Mouse (Mus musculus) frontal cortex, postnatal 25 days (tissue): ENCODE data around the gene Tas1r2.

Experiments used
- DNase-seq, 2 experiments: peaks; one replicate each; pipeline ENCODE4 v3.0.0; 2022; ENCODE audit warnings: low spot score in 2 of 2

Gene Tas1r2

DNA sequence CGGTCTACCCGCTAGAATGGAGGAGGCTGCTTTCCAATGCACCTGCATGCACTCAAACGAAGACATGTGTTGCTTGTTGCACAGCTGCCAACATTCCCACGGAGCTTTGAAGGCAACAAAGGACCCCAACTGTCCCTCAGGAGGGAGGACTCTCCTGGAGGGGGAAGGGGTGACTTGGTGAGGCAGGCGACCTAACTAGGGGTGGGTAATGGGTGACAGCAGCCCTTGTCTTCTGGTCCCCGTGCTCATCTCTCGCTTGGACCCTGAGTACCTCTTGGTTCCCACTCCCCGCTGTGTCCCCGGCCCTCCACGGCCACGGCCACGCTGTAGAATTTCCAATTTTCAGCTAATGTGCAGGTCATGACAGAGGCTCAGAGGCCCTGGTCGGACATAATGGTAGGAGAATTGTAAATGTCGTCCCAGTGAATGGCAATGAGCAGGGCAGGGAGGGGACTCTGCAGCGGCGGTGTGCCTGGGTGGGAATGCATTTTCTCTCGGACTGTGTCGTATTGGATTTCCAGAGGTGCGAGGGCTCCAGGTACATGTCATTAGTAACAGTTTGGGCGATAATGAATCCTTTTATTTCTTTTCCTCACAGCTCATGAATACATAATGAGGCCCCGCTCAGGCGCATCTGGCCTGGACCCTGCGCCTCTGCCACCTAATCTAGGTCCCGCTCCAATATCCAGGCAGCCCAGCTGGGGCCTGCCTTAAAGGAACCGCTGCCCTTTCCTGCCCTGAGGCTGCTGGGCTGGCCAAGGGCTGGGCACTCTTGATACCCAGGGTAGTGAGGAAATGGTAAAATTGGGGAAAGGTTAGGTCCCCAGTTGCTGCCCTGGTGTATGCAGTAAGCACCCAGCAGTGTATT, 57.4 kb downstream of the Tas1r2 start:
- DNase-seq = no peak

DNA sequence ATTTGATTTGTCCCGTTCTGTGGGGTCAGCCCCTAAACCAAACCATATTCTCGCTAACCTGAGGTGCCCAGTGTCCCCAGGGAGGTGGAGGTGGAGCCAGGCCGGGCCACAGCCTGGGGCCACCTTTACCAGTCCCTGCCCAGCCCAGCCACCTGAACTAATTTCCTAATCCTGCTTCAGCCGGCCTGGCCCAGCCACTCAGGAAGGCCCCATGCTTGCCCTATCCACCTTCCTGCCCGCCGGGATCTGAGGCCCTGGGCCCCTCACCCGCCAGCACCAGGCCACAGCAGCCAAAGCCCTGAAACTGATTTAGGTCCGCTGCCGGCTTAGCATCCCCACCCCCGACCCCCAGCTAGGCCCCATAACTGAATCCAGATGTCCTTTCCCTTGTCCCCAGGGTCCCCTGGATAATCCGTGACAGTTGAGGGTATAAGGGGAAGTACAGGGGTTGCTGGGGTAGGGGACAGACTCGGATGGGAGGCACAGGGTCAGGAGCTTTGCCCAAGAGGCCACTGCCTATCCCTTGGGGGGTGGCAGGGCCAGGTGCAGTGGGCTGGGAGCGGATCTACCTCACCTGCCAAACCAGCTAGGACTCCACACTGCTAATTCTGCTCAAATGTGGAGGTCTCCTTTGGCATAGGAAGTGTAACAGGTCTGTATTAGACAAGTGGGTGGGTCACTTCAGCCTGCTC, 62.0 kb downstream of the Tas1r2 start:
- DNase-seq = no peak

DNA sequence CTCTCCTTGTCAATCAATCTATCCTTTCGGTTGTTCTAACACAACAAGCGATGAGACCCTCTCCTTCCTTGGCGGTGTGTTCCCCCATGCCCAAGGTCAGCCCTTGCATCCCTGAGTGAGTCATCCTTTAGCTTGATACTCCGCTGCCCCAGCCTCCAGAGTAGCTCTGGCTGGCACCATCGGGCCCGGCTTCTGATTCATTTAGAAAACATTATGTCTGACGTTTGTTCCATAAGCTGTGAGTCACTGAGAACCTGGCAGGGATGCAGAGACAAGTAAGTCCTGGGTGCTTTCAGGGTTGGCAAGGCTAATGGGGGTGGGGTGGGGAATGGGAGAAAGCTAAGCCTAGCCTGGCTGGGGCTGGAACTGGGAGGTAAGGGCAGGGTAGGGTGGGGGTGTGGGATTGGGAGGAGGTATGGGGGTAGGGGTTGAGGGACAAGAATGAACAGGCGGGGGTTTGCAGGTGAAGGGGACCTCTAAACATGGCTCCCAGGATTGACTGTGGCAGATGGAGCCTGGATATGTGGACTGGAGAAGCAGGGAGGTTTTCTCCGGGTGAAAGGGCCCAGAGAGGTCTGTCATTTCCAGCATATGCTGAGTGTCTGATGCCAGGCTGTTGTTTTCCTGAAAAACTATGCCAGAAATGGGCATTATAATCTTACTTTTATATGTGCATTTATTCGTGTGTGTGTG, 63.3 kb downstream of the Tas1r2 start:
- peak; percentile 8 to 15 for DNase-seq

DNA sequence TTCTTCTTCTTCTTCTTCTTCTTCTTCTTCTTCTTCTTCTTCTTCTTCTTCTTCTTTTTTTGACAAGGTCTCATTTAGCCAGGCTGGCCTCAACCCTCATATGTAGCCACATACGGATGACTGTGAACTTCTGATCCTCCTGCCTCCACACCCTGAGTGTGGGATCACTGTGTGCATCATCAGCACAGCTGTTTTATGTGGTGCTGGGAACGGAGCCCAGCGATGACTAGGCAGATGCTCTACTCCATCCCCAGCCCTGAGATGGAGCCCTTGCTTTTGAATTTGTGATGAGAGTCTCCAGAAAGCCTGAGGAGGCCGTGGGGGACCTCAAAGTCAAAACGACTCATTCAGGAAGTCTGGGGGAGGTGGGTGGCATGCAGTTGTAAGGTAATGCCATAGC, 65.6 kb downstream of the Tas1r2 start:
- no peak for DNase-seq
